Mouse (Mus musculus) heart, adult 2 months (tissue): ENCODE results near the gene Cct4. TPM values are rescaled to one million over a fixed set of nuclear protein-coding genes. Genes with fewer than 3 reads are reported as not detected.
A peak's percentile ranks its signal among the peaks of the same experiment; 100 is the strongest.

Experiments
- DNase-seq, 2 experiments: peaks; one replicate each; pipeline ENCODE4 v3.0.0; 2021
- H3K27ac ChIP-seq: fragments of 200-600 bp; 2 replicates; pipeline ENCODE4 v1.8.1; 2022
- H3K27me3 ChIP-seq: fragments of 200-500 bp; 2 replicates; pipeline ENCODE4 v1.6.1; 2012; ENCODE audit warnings: mild to moderate bottlenecking, low read length, inconsistent platforms, mixed read lengths; ENCODE audit not compliant: control insufficient read depth, insufficient read depth
- H3K36me3 ChIP-seq: fragments of 200-500 bp; 2 replicates; pipeline ENCODE4 v1.6.1; 2012; ENCODE audit warnings: low read length, inconsistent platforms; ENCODE audit not compliant: control insufficient read depth, insufficient read depth
- H3K4me1 ChIP-seq: fragments of 200-500 bp; 2 replicates; pipeline ENCODE4 v1.6.1; 2011; ENCODE audit warnings: low read length; ENCODE audit not compliant: control insufficient read depth, insufficient read depth
- H3K4me3 ChIP-seq: fragments of 200-600 bp; 2 replicates; pipeline ENCODE4 v1.8.1; 2022
- H3K79me2 ChIP-seq: fragments of 200-500 bp; replicated peaks from 2 replicates; pipeline ENCODE4 v1.6.1; 2012; ENCODE audit warnings: mild to moderate bottlenecking, inconsistent platforms, low read length, moderate library complexity, mixed read lengths; ENCODE audit not compliant: control insufficient read depth, insufficient read depth
- H3K9ac ChIP-seq: fragments of 200-500 bp; 2 replicates; pipeline ENCODE4 v1.6.1; 2012; ENCODE audit warnings: low read depth, mild to moderate bottlenecking, control low read depth, inconsistent platforms, low read length, mixed read lengths
- CTCF ChIP-seq: fragments of 200-600 bp; IDR thresholded peaks from 2 replicates; pipeline ENCODE4 v1.8.1; 2022; ENCODE audit warnings: antibody characterized with exemption, mild to moderate bottlenecking, moderate library complexity
- EP300 ChIP-seq: fragments of 200-500 bp; IDR thresholded peaks from 2 replicates; pipeline ENCODE4 v1.6.1; 2011; ENCODE audit warnings: low read depth, low read length, control low read depth; ENCODE audit not compliant: insufficient read depth
- POLR2A ChIP-seq: fragments of 200-500 bp; IDR thresholded peaks from 2 replicates; pipeline ENCODE4 v1.6.1; 2011; ENCODE audit warnings: mild to moderate bottlenecking, low read depth, low read length, control low read depth; ENCODE audit not compliant: insufficient read depth
- WGBS: fragments of 180-500 bp; shearing (Covaris S2); methylation state at CpG from one replicate; pipeline ENCODE4 v1.1.7; 2018; 5-methylcytosine and 5-hydroxymethylcytosine counted together
- intact Hi-C: fragments of 180-260 bp; cut with DNase I; formaldehyde crosslinking; loops from one replicate; pipeline ENCODE4 v1.15.1; 2025
- polyA plus RNA-seq: library from polyadenylated mRNA; depleted of rRNA; stranded (reverse); fragments of >200 nt; gene quantifications from 2 replicates; pipeline ENCODE4 v1.2.3, GENCODE M21; 2012
- total RNA-seq, 2 experiments: library from RNA; stranded (reverse); gene quantifications; 2 replicates each; pipeline ENCODE4 v1.2.3; 2021

The Cct4 gene
- total and polyA plus RNA-seq, 3 experiments, result 72.3 to 129 (median 114) TPM

- Histone ChIP-seq H3K27ac (peak within 1 kb of the TSS; percentile 90), H3K4me1 (peaks cover 3% of the 10 kb centered on the region), H3K9ac (peak within 1 kb of the TSS; percentile 76), H3K79me2 (peaks cover 5% of the 10 kb centered on the region; the same call in 1 of the 2 replicates), H3K36me3 (peaks cover 15% of the 10 kb centered on the region), H3K27me3 (no peaks in the 10 kb centered on the region), H3K4me3 (peak within 1 kb of the TSS; percentile 74)
- TF ChIP-seq POLR2A, result peak; percentile 90
- no peak for TF ChIP-seq CTCF
- intact Hi-C loops, result loop anchor here (5.0 to 10.0 kb wide), 2 partner anchors 190 to 457 kb away; partner anchors contain the start of gene Tmem17
- 46% methylated on average over 56 of the region's 56 CpGs for WGBS
- DNase-seq, result peak; percentile 72 to 79
Observed at GRCm38 (mm10) chr11:22971835-22972709, 18.2 kb upstream of the Cct4 start, which contains the start of gene Zrsr1. TSS of gene Zrsr1 (plus strand) at chr11:22972005.

GRCm38 (mm10) chr11:22972746-22973526, 17.4 kb upstream of the Cct4 start:
- TF ChIP-seq POLR2A, result peak; percentile 83
- TF ChIP-seq CTCF, result no peak
- no peak; the same call in 1 of the 2 replicates for TF ChIP-seq EP300
- Histone ChIP-seq H3K27me3 (no peaks in the 10 kb centered on the region), H3K4me1 (peaks cover 3% of the 10 kb centered on the region), H3K27ac (peak overlapping the region; percentile 90), H3K79me2 (peaks cover 5% of the 10 kb centered on the region; the same call in 1 of the 2 replicates), H3K4me3 (peak overlapping the region; percentile 74), H3K36me3 (peaks cover 20% of the 10 kb centered on the region), H3K9ac (peak overlapping the region; percentile 76)
- intact Hi-C loops, result loop anchor here (5.0 to 10.0 kb wide), 2 partner anchors 191 to 458 kb away; partner anchors contain the start of gene Tmem17
- WGBS, result 49% methylated on average over 44 of the region's 46 CpGs
- peak; percentile 86 to 90 for DNase-seq

- Histone ChIP-seq H3K27me3 (no peaks in the 10 kb centered on the region), H3K4me3 (peak overlapping the region; percentile 74), H3K27ac (peak overlapping the region; percentile 90), H3K4me1 (peaks cover 3% of the 10 kb centered on the region), H3K36me3 (peaks cover 20% of the 10 kb centered on the region), H3K79me2 (peaks cover 7% of the 10 kb centered on the region; the same call in 1 of the 2 replicates), H3K9ac (peak overlapping the region; percentile 44)
- intact Hi-C loops, result loop anchor here (5.0 to 10.0 kb wide), 2 partner anchors 191 to 459 kb away; partner anchors contain the start of gene Tmem17
- DNase-seq, result no peak
- WGBS, result 57% methylated on average over 14 of the region's 14 CpGs
- no peak for TF ChIP-seq POLR2A
- no peak for TF ChIP-seq EP300
- TF ChIP-seq CTCF, result no peak
Observed at GRCm38 (mm10) chr11:22973599-22973998, 16.7 kb upstream of the Cct4 start.

- no peak overlapping the region for H3K4me3 ChIP-seq
- H3K9ac ChIP-seq, result no peak overlapping the region
- H3K27ac ChIP-seq, result no peak overlapping the region
- 89% methylated on average over 3 of the region's 3 CpGs for WGBS
- TF ChIP-seq POLR2A (no peak), CTCF (no peak), EP300 (no peak)
- H3K27me3 ChIP-seq, result no peaks in the 10 kb centered on the region
- intact Hi-C loops, result loop anchor here (5.0 to 10.0 kb wide), 2 partner anchors 463 to 691 kb away; partner anchors contain the start of gene Tmem17
- H3K36me3 ChIP-seq, result peaks cover 20% of the 10 kb centered on the region
- peaks cover 7% of the 10 kb centered on the region; the same call in 1 of the 2 replicates for H3K79me2 ChIP-seq
- DNase-seq, result no peak
- H3K4me1 ChIP-seq, result peaks cover 9% of the 10 kb centered on the region
Observed at GRCm38 (mm10) chr11:22978215-22978614, 12.1 kb upstream of the Cct4 start.

- intact Hi-C loops, result loop anchor here (5.0 to 10.0 kb wide), 2 partner anchors 464 to 691 kb away; partner anchors contain the start of gene Tmem17
- Histone ChIP-seq H3K4me1 (peaks cover 9% of the 10 kb centered on the region), H3K4me3 (no peak overlapping the region), H3K27me3 (no peaks in the 10 kb centered on the region), H3K79me2 (peaks cover 7% of the 10 kb centered on the region; the same call in 1 of the 2 replicates), H3K36me3 (peaks cover 20% of the 10 kb centered on the region), H3K27ac (no peak overlapping the region), H3K9ac (no peak overlapping the region)
- TF ChIP-seq EP300 (no peak), CTCF (no peak), POLR2A (no peak)
- no peak for DNase-seq
- WGBS, result 61% methylated on average over 1 of the region's 1 CpGs
Observed at GRCm38 (mm10) chr11:22978711-22979110, 11.6 kb upstream of the Cct4 start.
